Mouse (Mus musculus) heart, embryonic 12.5 days (tissue): ENCODE data around the gene Pgm1. TPM values are rescaled to one million over a fixed set of nuclear protein-coding genes. Genes with fewer than 3 reads are reported as not detected.

Experiments
- ATAC-seq: fragments of 200-750 bp; cut with Nextera tagmentation; 2 replicates; pipeline ENCODE4 v1.8.0; 2017; ENCODE audit warnings: moderate TSS enrichment, moderate library complexity; ENCODE audit not compliant: insufficient number of reproducible peaks, low FRiP score
- H3K27ac ChIP-seq: fragments of 300-500 bp; sonication (generic); 2 replicates; pipeline ENCODE4 v1.5.1; 2016; ENCODE audit warnings: mild to moderate bottlenecking, moderate library complexity; ENCODE audit not compliant: poor library complexity, severe bottlenecking
- H3K27me3 ChIP-seq: fragments of 300-500 bp; sonication (generic); replicated peaks from 2 replicates; pipeline ENCODE4 v1.6.1; 2016; ENCODE audit warnings: mild to moderate bottlenecking, moderate library complexity
- H3K36me3 ChIP-seq: fragments of 300-500 bp; sonication (generic); 2 replicates; pipeline ENCODE4 v1.6.1; 2016; ENCODE audit warnings: mild to moderate bottlenecking, moderate library complexity
- H3K4me1 ChIP-seq: fragments of 300-500 bp; sonication (generic); replicated peaks from 2 replicates; pipeline ENCODE4 v1.6.1; 2016; ENCODE audit warnings: mild to moderate bottlenecking
- H3K4me2 ChIP-seq: fragments of 300-500 bp; sonication (generic); 2 replicates; pipeline ENCODE4 v1.6.1; 2016; ENCODE audit warnings: mild to moderate bottlenecking, moderate library complexity
- H3K4me3 ChIP-seq: fragments of 300-500 bp; sonication (generic); 2 replicates; pipeline ENCODE4 v1.5.1; 2016; ENCODE audit warnings: mild to moderate bottlenecking
- H3K9ac ChIP-seq: fragments of 300-500 bp; sonication (generic); 2 replicates; pipeline ENCODE4 v1.6.1; 2016; ENCODE audit warnings: mild to moderate bottlenecking, moderate library complexity
- H3K9me3 ChIP-seq: fragments of 300-500 bp; sonication (generic); replicated peaks from 2 replicates; pipeline ENCODE4 v1.6.1; 2016; ENCODE audit warnings: mild to moderate bottlenecking, moderate library complexity
- WGBS: fragments of 180-500 bp; shearing (Covaris S2); methylation state at CpG from one replicate; pipeline ENCODE4 v1.1.7; 2016; 5-methylcytosine and 5-hydroxymethylcytosine counted together
- polyA plus RNA-seq: library from polyadenylated mRNA; unstranded; fragments of >200 nt; fragmentation: Nextera tagmentation; extraction: Ambion mirVana; gene quantifications from 2 replicates; pipeline ENCODE4 v1.2.1, GENCODE M21; 2016

The Pgm1 gene
- polyA plus RNA-seq, 1 experiment from 2014 or later, result 247 TPM

DNA sequence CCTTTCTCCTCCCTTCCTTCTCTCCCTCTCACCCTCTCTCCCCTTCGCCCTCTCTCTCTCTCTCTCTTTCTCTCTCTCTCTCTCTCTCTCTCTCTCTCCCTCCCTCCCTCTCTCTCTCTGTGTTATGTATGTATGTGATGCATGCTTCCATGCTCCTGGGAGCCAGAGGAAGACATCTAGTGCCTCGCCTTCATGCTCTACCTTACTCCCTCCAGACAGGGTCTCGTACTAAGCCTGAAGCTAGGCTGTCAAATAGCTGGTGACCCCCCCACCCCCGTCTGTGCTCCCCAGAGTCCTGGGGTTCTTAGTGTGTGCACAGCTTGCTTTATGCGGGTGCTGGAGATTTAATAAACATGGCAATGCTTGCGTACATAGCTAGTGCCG lies 55.1 kb downstream of the Pgm1 start:
- no peak overlapping the region for H3K4me2 ChIP-seq
- H3K27me3 ChIP-seq, result no peaks in the 10 kb centered on the region
- WGBS, result 76% methylated on average over 7 of the region's 7 CpGs
- no peak overlapping the region for H3K4me3 ChIP-seq
- peaks cover 69% of the 10 kb centered on the region for H3K36me3 ChIP-seq
- H3K4me1 ChIP-seq, result peaks cover 18% of the 10 kb centered on the region
- H3K9ac ChIP-seq, result no peak overlapping the region
- no peak overlapping the region for H3K27ac ChIP-seq
- no peaks in the 10 kb centered on the region for H3K9me3 ChIP-seq
- ATAC-seq, result no peak

GRCm38 (mm10) chr4:99985086-99985485 lies 55.9 kb downstream of the Pgm1 start:
- no peak overlapping the region for H3K4me2 ChIP-seq
- peaks cover 18% of the 10 kb centered on the region for H3K4me1 ChIP-seq
- 83% methylated on average over 7 of the region's 7 CpGs for WGBS
- H3K27ac ChIP-seq, result no peak overlapping the region
- no peak overlapping the region for H3K9ac ChIP-seq
- H3K9me3 ChIP-seq, result no peaks in the 10 kb centered on the region
- no peaks in the 10 kb centered on the region for H3K27me3 ChIP-seq
- no peak for ATAC-seq
- H3K36me3 ChIP-seq, result peaks cover 70% of the 10 kb centered on the region
- H3K4me3 ChIP-seq, result no peak overlapping the region

GRCm38 (mm10) chr4:99985631-99986030 lies 56.4 kb downstream of the Pgm1 start:
- Histone ChIP-seq H3K27ac (no peak overlapping the region), H3K27me3 (no peaks in the 10 kb centered on the region), H3K4me3 (no peak overlapping the region), H3K9me3 (no peaks in the 10 kb centered on the region), H3K4me1 (peaks cover 18% of the 10 kb centered on the region), H3K9ac (no peak overlapping the region), H3K4me2 (no peak overlapping the region), H3K36me3 (peaks cover 64% of the 10 kb centered on the region)
- WGBS, result 86% methylated on average over 12 of the region's 12 CpGs
- no peak for ATAC-seq

GRCm38 (mm10) chr4:99986609-99987008 lies 57.4 kb downstream of the Pgm1 start:
- WGBS, result 78% methylated on average over 10 of the region's 10 CpGs
- Histone ChIP-seq H3K9me3 (no peaks in the 10 kb centered on the region), H3K27ac (no peak overlapping the region), H3K4me3 (no peak overlapping the region), H3K9ac (no peak overlapping the region), H3K4me1 (peaks cover 13% of the 10 kb centered on the region), H3K27me3 (no peaks in the 10 kb centered on the region), H3K4me2 (no peak overlapping the region), H3K36me3 (peaks cover 56% of the 10 kb centered on the region)
- ATAC-seq, result no peak

- no peak overlapping the region for H3K9ac ChIP-seq
- no peak overlapping the region for H3K27ac ChIP-seq
- H3K36me3 ChIP-seq, result peaks cover 41% of the 10 kb centered on the region
- H3K4me1 ChIP-seq, result peaks cover 7% of the 10 kb centered on the region
- H3K4me3 ChIP-seq, result no peak overlapping the region
- no peak for ATAC-seq
- no peak overlapping the region for H3K4me2 ChIP-seq
- no peaks in the 10 kb centered on the region for H3K27me3 ChIP-seq
- no peaks in the 10 kb centered on the region for H3K9me3 ChIP-seq
- WGBS, result 72% methylated on average over 7 of the region's 7 CpGs
Measured at GRCm38 (mm10) chr4:99988771-99989170, 59.6 kb downstream of the Pgm1 start.

- H3K36me3 ChIP-seq, result no peaks in the 10 kb centered on the region
- H3K4me3 ChIP-seq, result no peak overlapping the region
- WGBS, result 67% methylated on average over 5 of the region's 5 CpGs
- no peaks in the 10 kb centered on the region for H3K9me3 ChIP-seq
- no peaks in the 10 kb centered on the region for H3K4me1 ChIP-seq
- H3K27me3 ChIP-seq, result no peaks in the 10 kb centered on the region
- no peak overlapping the region for H3K4me2 ChIP-seq
- no peak overlapping the region for H3K27ac ChIP-seq
- no peak overlapping the region for H3K9ac ChIP-seq
- ATAC-seq, result no peak
Measured at GRCm38 (mm10) chr4:100000971-100001370, 71.8 kb downstream of the Pgm1 start.

- 49% methylated on average over 7 of the region's 7 CpGs for WGBS
- H3K36me3 ChIP-seq, result no peaks in the 10 kb centered on the region
Measured at GRCm38 (mm10) chr4:100001806-100002205, 72.6 kb downstream of the Pgm1 start.

GRCm38 (mm10) chr4:100007721-100008120 lies 78.5 kb downstream of the Pgm1 start:
- H3K4me1 ChIP-seq, result peaks cover 8% of the 10 kb centered on the region
- H3K27me3 ChIP-seq, result 0 out of 2 replicates have a peak, but pooled peaks cover 3% of the 10 kb centered on the region
- H3K27ac ChIP-seq, result no peak overlapping the region
- no peaks in the 10 kb centered on the region for H3K36me3 ChIP-seq
- no peak for ATAC-seq
- H3K9me3 ChIP-seq, result no peaks in the 10 kb centered on the region
- H3K9ac ChIP-seq, result no peak overlapping the region
- WGBS, result 35% methylated on average over 7 of the region's 7 CpGs
- H3K4me2 ChIP-seq, result no peak overlapping the region
- H3K4me3 ChIP-seq, result no peak overlapping the region

More at GRCm38 (mm10) chr4:100001806-100002205, 72.6 kb downstream of the Pgm1 start:
- Histone ChIP-seq H3K9me3 (no peaks in the 10 kb centered on the region), H3K27ac (no peak overlapping the region), H3K9ac (no peak overlapping the region), H3K27me3 (no peaks in the 10 kb centered on the region), H3K4me1 (no peaks in the 10 kb centered on the region), H3K4me3 (no peak overlapping the region), H3K4me2 (no peak overlapping the region)
- ATAC-seq, result no peak

DNA sequence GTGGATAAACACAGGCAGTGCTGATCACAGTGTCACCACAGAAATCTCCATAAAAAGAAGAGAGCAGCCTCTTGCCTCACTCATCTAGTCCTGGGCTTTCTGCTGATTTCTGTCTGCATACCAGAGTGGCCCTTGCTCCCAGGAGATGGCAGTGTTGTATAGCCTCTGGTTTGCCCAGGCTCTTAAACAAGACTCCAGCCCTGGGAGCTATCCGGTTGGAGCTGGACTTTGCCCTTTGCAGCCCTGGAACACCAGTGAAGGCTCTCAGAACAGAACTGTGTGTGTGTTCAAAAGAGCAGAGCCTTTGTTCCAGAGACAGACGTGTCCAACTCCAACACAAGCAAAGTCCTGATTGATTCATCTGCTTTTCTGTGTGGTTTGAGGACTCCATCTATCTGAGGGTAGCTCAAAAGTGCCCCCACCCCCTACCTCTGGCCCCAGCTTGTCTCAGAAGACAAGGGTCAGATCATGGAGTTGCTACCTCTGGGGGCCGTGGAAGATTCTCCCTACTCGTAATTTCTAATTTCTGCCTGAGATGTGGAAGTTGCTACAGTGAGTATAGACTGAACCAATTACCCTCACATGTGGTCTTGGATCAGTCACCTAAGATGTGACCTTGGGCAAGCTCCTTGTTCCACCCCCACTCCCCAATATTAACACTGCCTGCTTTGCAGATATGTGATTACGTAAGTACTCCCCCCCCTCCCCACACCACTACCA lies 79.3 kb downstream of the Pgm1 start:
- ATAC-seq, result peak; percentile 76
- 0 out of 2 replicates have a peak, but pooled peaks cover 3% of the 10 kb centered on the region for H3K27me3 ChIP-seq
- no peaks in the 10 kb centered on the region for H3K9me3 ChIP-seq
- 37% methylated on average over 5 of the region's 5 CpGs for WGBS
- no peak overlapping the region for H3K9ac ChIP-seq
- no peak overlapping the region for H3K4me2 ChIP-seq
- no peaks in the 10 kb centered on the region for H3K36me3 ChIP-seq
- no peak overlapping the region for H3K27ac ChIP-seq
- peaks cover 8% of the 10 kb centered on the region for H3K4me1 ChIP-seq
- H3K4me3 ChIP-seq, result no peak overlapping the region

DNA sequence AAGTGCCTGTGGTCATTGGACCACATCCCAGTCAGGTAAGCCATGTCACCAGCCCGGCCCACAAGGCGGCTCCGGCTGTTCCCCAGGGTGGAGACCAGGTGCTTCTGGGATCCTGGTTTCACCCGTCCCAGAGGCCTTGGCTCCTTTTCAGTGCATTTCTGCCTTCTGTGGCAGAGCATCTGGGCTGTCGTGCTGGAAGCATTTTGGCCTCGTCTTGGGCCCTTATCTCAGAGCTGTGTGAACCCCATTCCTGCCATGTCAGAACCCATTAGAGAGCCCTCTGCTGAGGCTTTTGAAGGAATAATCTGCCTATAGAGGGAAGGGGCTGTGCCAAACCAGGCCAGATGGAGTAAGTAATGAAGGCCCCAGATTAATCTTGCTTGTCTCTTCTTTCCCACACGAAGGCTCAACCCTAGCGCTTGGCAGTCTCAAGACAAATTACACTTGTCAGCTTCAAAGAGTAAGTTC lies 80.0 kb downstream of the Pgm1 start:
- Histone ChIP-seq H3K4me2 (no peak overlapping the region), H3K27ac (0 out of 2 replicates have a peak overlapping the region, but pooled peaks have one; percentile 11), H3K36me3 (no peaks in the 10 kb centered on the region), H3K9me3 (no peaks in the 10 kb centered on the region), H3K4me1 (peaks cover 8% of the 10 kb centered on the region), H3K4me3 (no peak overlapping the region), H3K9ac (no peak overlapping the region), H3K27me3 (0 out of 2 replicates have a peak, but pooled peaks cover 3% of the 10 kb centered on the region)
- no peak for ATAC-seq
- 52% methylated on average over 8 of the region's 8 CpGs for WGBS

GRCm38 (mm10) chr4:100010916-100011315 lies 81.7 kb downstream of the Pgm1 start:
- 84% methylated on average over 3 of the region's 3 CpGs for WGBS
- no peaks in the 10 kb centered on the region for H3K36me3 ChIP-seq
- no peak overlapping the region for H3K4me2 ChIP-seq
- no peak overlapping the region for H3K4me3 ChIP-seq
- no peaks in the 10 kb centered on the region for H3K9me3 ChIP-seq
- ATAC-seq, result no peak
- no peak overlapping the region; the same call in 1 of the 2 replicates for H3K9ac ChIP-seq
- H3K27ac ChIP-seq, result no peak overlapping the region
- H3K4me1 ChIP-seq, result peaks cover 8% of the 10 kb centered on the region
- 0 out of 2 replicates have a peak, but pooled peaks cover 3% of the 10 kb centered on the region for H3K27me3 ChIP-seq
